Mouse (Mus musculus): ENCODE data around the gene Mypn. TPM values are rescaled to one million over a fixed set of nuclear protein-coding genes. Genes with fewer than 3 reads are reported as not detected.

The Mypn gene
- polyA plus RNA-seq, 1 experiment from 2014 or later, result not detected

GRCm38 (mm10) chr10:63236663-63237062 is 32.9 kb upstream of the Mypn start:
- 91% methylated on average over 6 of the region's 6 CpGs for WGBS
- no peak for ATAC-seq (ENCODE audit: low FRiP score)

GRCm38 (mm10) chr10:63235889-63236288 is 32.1 kb upstream of the Mypn start:
- H3K27me3 ChIP-seq, result no peaks in the 10 kb centered on the region
- no peaks in the 10 kb centered on the region for H3K9me3 ChIP-seq
- no peak overlapping the region for H3K4me2 ChIP-seq
- WGBS, result 85% methylated on average over 8 of the region's 8 CpGs
- H3K36me3 ChIP-seq (replicated peaks), result no peaks in the 10 kb centered on the region
- no peaks in the 10 kb centered on the region for H3K4me1 ChIP-seq
- H3K4me3 ChIP-seq (replicated peaks), result no peak overlapping the region
- no peak overlapping the region for H3K27ac ChIP-seq
- no peak overlapping the region for H3K9ac ChIP-seq
- no peak for ATAC-seq (ENCODE audit: low FRiP score)

More at GRCm38 (mm10) chr10:63236663-63237062, 32.9 kb upstream of the Mypn start:
- Histone ChIP-seq H3K36me3 (replicated peaks) (no peaks in the 10 kb centered on the region), H3K9ac (no peak overlapping the region), H3K27me3 (no peaks in the 10 kb centered on the region), H3K4me2 (no peak overlapping the region), H3K27ac (no peak overlapping the region), H3K9me3 (no peaks in the 10 kb centered on the region), H3K4me1 (0 out of 2 replicates have a peak, but pooled peaks cover under 1% of the 10 kb centered on the region), H3K4me3 (replicated peaks) (no peak overlapping the region)

GRCm38 (mm10) chr10:63234133-63234532 is 30.4 kb upstream of the Mypn start:
- no peaks in the 10 kb centered on the region for H3K27me3 ChIP-seq
- no peak for ATAC-seq (ENCODE audit: low FRiP score)
- no peaks in the 10 kb centered on the region for H3K4me1 ChIP-seq
- 86% methylated on average over 5 of the region's 5 CpGs for WGBS
- no peaks in the 10 kb centered on the region for H3K36me3 ChIP-seq (replicated peaks)
- H3K4me2 ChIP-seq, result no peak overlapping the region
- H3K27ac ChIP-seq, result no peak overlapping the region
- H3K9me3 ChIP-seq, result no peaks in the 10 kb centered on the region
- H3K9ac ChIP-seq, result no peak overlapping the region
- no peak overlapping the region for H3K4me3 ChIP-seq (replicated peaks)

- Histone ChIP-seq H3K27ac (no peak overlapping the region), H3K4me2 (no peak overlapping the region), H3K9ac (no peak overlapping the region), H3K9me3 (no peaks in the 10 kb centered on the region), H3K4me1 (no peaks in the 10 kb centered on the region), H3K36me3 (replicated peaks) (no peaks in the 10 kb centered on the region), H3K27me3 (no peaks in the 10 kb centered on the region), H3K4me3 (replicated peaks) (no peak overlapping the region)
- ATAC-seq (ENCODE audit: low FRiP score), result no peak
- WGBS, result 88% methylated on average over 5 of the region's 5 CpGs
These were observed 27.9 kb upstream of the Mypn start for GRCm38 (mm10) chr10:63231630-63232029.

- Histone ChIP-seq H3K27ac (no peak overlapping the region), H3K27me3 (no peaks in the 10 kb centered on the region), H3K9ac (no peak overlapping the region), H3K9me3 (no peaks in the 10 kb centered on the region), H3K4me1 (no peaks in the 10 kb centered on the region), H3K4me2 (no peak overlapping the region), H3K36me3 (replicated peaks) (no peaks in the 10 kb centered on the region), H3K4me3 (replicated peaks) (no peak overlapping the region)
- 47% methylated on average over 3 of the region's 5 CpGs for WGBS
- ATAC-seq (ENCODE audit: low FRiP score), result no peak
These were observed 27.1 kb upstream of the Mypn start for GRCm38 (mm10) chr10:63230854-63231253.

- WGBS, result 90% methylated on average over 7 of the region's 7 CpGs
- ATAC-seq (ENCODE audit: low FRiP score), result no peak
- no peak overlapping the region for H3K4me3 ChIP-seq (replicated peaks)
- no peak overlapping the region for H3K9ac ChIP-seq
- no peaks in the 10 kb centered on the region for H3K4me1 ChIP-seq
- H3K36me3 ChIP-seq (replicated peaks), result no peaks in the 10 kb centered on the region
- H3K4me2 ChIP-seq, result no peak overlapping the region
- no peaks in the 10 kb centered on the region for H3K9me3 ChIP-seq
- no peak overlapping the region for H3K27ac ChIP-seq
- no peaks in the 10 kb centered on the region for H3K27me3 ChIP-seq
These were observed 26.5 kb upstream of the Mypn start for GRCm38 (mm10) chr10:63230266-63230665.

GRCm38 (mm10) chr10:63224341-63224740 is 20.6 kb upstream of the Mypn start:
- H3K4me1 ChIP-seq, result no peaks in the 10 kb centered on the region
- no peak for ATAC-seq (ENCODE audit: low FRiP score)
- H3K36me3 ChIP-seq (replicated peaks), result no peaks in the 10 kb centered on the region
- H3K9ac ChIP-seq, result no peak overlapping the region
- no peak overlapping the region for H3K4me3 ChIP-seq (replicated peaks)
- H3K27me3 ChIP-seq, result 0 out of 2 replicates have a peak, but pooled peaks cover 5% of the 10 kb centered on the region
- H3K27ac ChIP-seq, result no peak overlapping the region
- 85% methylated on average over 12 of the region's 12 CpGs for WGBS
- no peak overlapping the region for H3K4me2 ChIP-seq
- H3K9me3 ChIP-seq, result 0 out of 2 replicates have a peak, but pooled peaks cover 2% of the 10 kb centered on the region

- no peak overlapping the region for H3K4me2 ChIP-seq
- H3K9ac ChIP-seq, result no peak overlapping the region
- no peaks in the 10 kb centered on the region for H3K36me3 ChIP-seq (replicated peaks)
- H3K4me3 ChIP-seq (replicated peaks), result no peak overlapping the region
- 0 out of 2 replicates have a peak, but pooled peaks cover 2% of the 10 kb centered on the region for H3K9me3 ChIP-seq
- no peak overlapping the region for H3K27ac ChIP-seq
- H3K4me1 ChIP-seq, result no peaks in the 10 kb centered on the region
- WGBS, result 55% methylated on average over 7 of the region's 7 CpGs
- 0 out of 2 replicates have a peak, but pooled peaks cover 5% of the 10 kb centered on the region for H3K27me3 ChIP-seq
- ATAC-seq (ENCODE audit: low FRiP score), result no peak
These were observed 17.5 kb upstream of the Mypn start for GRCm38 (mm10) chr10:63221081-63221783.

GRCm38 (mm10) chr10:63208871-63209270 is 5.1 kb upstream of the Mypn start:
- H3K9ac ChIP-seq, result no peak overlapping the region
- no peak overlapping the region for H3K27ac ChIP-seq
- no peaks in the 10 kb centered on the region for H3K4me1 ChIP-seq
- H3K36me3 ChIP-seq (replicated peaks), result no peaks in the 10 kb centered on the region
- 63% methylated on average over 6 of the region's 6 CpGs for WGBS
- H3K4me3 ChIP-seq (replicated peaks), result no peak overlapping the region
- ATAC-seq (ENCODE audit: low FRiP score), result no peak
- no peaks in the 10 kb centered on the region for H3K27me3 ChIP-seq
- H3K4me2 ChIP-seq, result no peak overlapping the region
- H3K9me3 ChIP-seq, result no peaks in the 10 kb centered on the region

- Histone ChIP-seq H3K4me2 (no peak overlapping the region), H3K36me3 (replicated peaks) (no peaks in the 10 kb centered on the region), H3K27me3 (no peaks in the 10 kb centered on the region), H3K4me1 (no peaks in the 10 kb centered on the region), H3K27ac (no peak overlapping the region), H3K9me3 (no peaks in the 10 kb centered on the region), H3K9ac (no peak overlapping the region), H3K4me3 (replicated peaks) (no peak overlapping the region)
- no peak for ATAC-seq (ENCODE audit: low FRiP score)
- 85% methylated on average over 3 of the region's 3 CpGs for WGBS
These were observed 750 bp downstream of the Mypn start for GRCm38 (mm10) chr10:63203002-63203401.

- H3K36me3 ChIP-seq (replicated peaks), result no peaks in the 10 kb centered on the region
- H3K4me3 ChIP-seq (replicated peaks), result no peak overlapping the region
- no peaks in the 10 kb centered on the region for H3K4me1 ChIP-seq
- no peak for ATAC-seq (ENCODE audit: low FRiP score)
- H3K4me2 ChIP-seq, result no peak overlapping the region
- no peak overlapping the region for H3K9ac ChIP-seq
- H3K9me3 ChIP-seq, result no peaks in the 10 kb centered on the region
- WGBS, result 78% methylated on average over 8 of the region's 8 CpGs
- no peaks in the 10 kb centered on the region for H3K27me3 ChIP-seq
- H3K27ac ChIP-seq, result no peak overlapping the region
These were observed 2.2 kb downstream of the Mypn start for GRCm38 (mm10) chr10:63201534-63201933.

- Histone ChIP-seq H3K4me3 (replicated peaks) (no peak overlapping the region), H3K9ac (no peak overlapping the region), H3K36me3 (replicated peaks) (no peaks in the 10 kb centered on the region), H3K9me3 (no peaks in the 10 kb centered on the region), H3K27ac (no peak overlapping the region), H3K4me2 (no peak overlapping the region), H3K27me3 (no peaks in the 10 kb centered on the region), H3K4me1 (no peaks in the 10 kb centered on the region)
- 80% methylated on average over 4 of the region's 4 CpGs for WGBS
- ATAC-seq (ENCODE audit: low FRiP score), result no peak
These were observed 4.7 kb downstream of the Mypn start for GRCm38 (mm10) chr10:63199008-63199407.

- no peak for ATAC-seq (ENCODE audit: low FRiP score)
- 84% methylated on average over 14 of the region's 14 CpGs for WGBS
- H3K9ac ChIP-seq, result no peak overlapping the region
- H3K27ac ChIP-seq, result no peak overlapping the region
- H3K36me3 ChIP-seq (replicated peaks), result no peaks in the 10 kb centered on the region
- H3K27me3 ChIP-seq, result no peaks in the 10 kb centered on the region
- H3K9me3 ChIP-seq, result no peaks in the 10 kb centered on the region
- no peak overlapping the region for H3K4me3 ChIP-seq (replicated peaks)
- no peak overlapping the region for H3K4me2 ChIP-seq
- H3K4me1 ChIP-seq, result no peaks in the 10 kb centered on the region
These were observed 11.0 kb downstream of the Mypn start for GRCm38 (mm10) chr10:63192736-63193135.
